Mouse (Mus musculus) ovary, postnatal 10 days (tissue): ENCODE measurements at regions not wholly inside any gene's neighbourhood (a gene's known extent, or its start where the extent isn't known, plus 50 kb on each side); places are given as distances from the start of the nearest gene placed in this dataset.

Experiments used
- DNase-seq: peaks from one replicate; pipeline ENCODE4 v3.0.0; 2022; ENCODE audit warnings: low spot score

- no peak for DNase-seq
These were observed 197.3 kb upstream of the Gm6793 start for GRCm38 (mm10) chr8:112212170-112212569.

GRCm38 (mm10) chr8:112196423-112196822 lies 181.6 kb upstream of the Gm6793 start:
- no peak for DNase-seq

GRCm38 (mm10) chr8:112195880-112196279 lies 181.0 kb upstream of the Gm6793 start:
- DNase-seq, result no peak

GRCm38 (mm10) chr8:112191846-112192245 lies 177.0 kb upstream of the Gm6793 start:
- DNase-seq, result no peak

- no peak for DNase-seq
These were observed 174.9 kb upstream of the Gm6793 start for GRCm38 (mm10) chr8:112189698-112190097.

- no peak for DNase-seq
These were observed 155.3 kb upstream of the Gm6793 start for GRCm38 (mm10) chr8:112170184-112170583.

- DNase-seq, result no peak
These were observed 141.8 kb upstream of the Gm6793 start for GRCm38 (mm10) chr8:112156656-112157055.

GRCm38 (mm10) chr8:112138924-112139323 lies 124.1 kb upstream of the Gm6793 start:
- no peak for DNase-seq

- no peak for DNase-seq
These were observed 115.4 kb upstream of the Gm6793 start for GRCm38 (mm10) chr8:112130196-112130595.

- DNase-seq, result peak; percentile 2
These were observed 114.1 kb upstream of the Gm6793 start for GRCm38 (mm10) chr8:112128833-112129518.

GRCm38 (mm10) chr8:112111950-112112349 lies 97.1 kb upstream of the Gm6793 start:
- no peak for DNase-seq

- no peak for DNase-seq
These were observed 83.2 kb upstream of the Gm6793 start for GRCm38 (mm10) chr8:112097883-112098635.

- no peak for DNase-seq
These were observed 80.0 kb upstream of the Gm6793 start for GRCm38 (mm10) chr8:112094881-112095280.

- no peak for DNase-seq
These were observed 78.7 kb upstream of the Gm6793 start for GRCm38 (mm10) chr8:112093554-112093953.

- DNase-seq, result no peak
These were observed 78.0 kb upstream of the Gm6793 start for GRCm38 (mm10) chr8:112092831-112093230.

- DNase-seq, result no peak
These were observed 63.8 kb upstream of the Gm6793 start for GRCm38 (mm10) chr8:112078621-112079020.

GRCm38 (mm10) chr8:112072205-112072604 lies 57.4 kb upstream of the Gm6793 start:
- DNase-seq, result no peak

- no peak for DNase-seq
These were observed 55.4 kb upstream of the Gm6793 start for GRCm38 (mm10) chr8:112070251-112070650.
